Mouse (Mus musculus) olfactory bulb, adult 2 months (tissue): ENCODE data around the gene Lasp1.

Source experiments
- CTCF ChIP-seq: fragments of 200-500 bp; IDR thresholded peaks from 2 replicates; pipeline ENCODE4 v1.5.1; 2012; ENCODE audit warnings: low read depth, mild to moderate bottlenecking, low read length, moderate library complexity; ENCODE audit not compliant: insufficient read depth
- POLR2A ChIP-seq: fragments of 200-500 bp; IDR thresholded peaks from 2 replicates; pipeline ENCODE4 v1.6.1; 2012; ENCODE audit warnings: mild to moderate bottlenecking, low read depth, low read length, moderate library complexity; ENCODE audit not compliant: insufficient read depth

DNA sequence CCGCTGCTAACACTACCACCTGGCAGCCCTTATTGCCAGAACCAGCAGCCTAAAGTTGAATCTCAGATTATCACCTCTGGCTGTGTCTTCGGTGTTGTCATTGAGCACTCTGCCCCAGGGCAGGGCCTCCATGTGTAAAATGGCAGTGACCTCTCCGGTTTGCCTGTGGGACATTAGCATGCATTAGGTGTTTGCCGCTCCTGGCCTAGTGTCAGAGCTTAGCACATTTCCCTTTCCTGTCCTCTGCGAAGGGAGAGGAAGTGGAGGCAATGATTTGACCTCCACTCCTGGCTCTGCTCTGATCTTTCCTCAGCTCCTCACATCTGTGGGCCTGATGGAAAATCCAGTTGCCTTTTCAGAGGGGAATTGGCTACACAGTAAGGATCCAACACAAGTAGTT is 21.1 kb downstream of the Lasp1 start:
- no peak for TF ChIP-seq POLR2A
- TF ChIP-seq CTCF, result no peak
